In the genomic region with DNA sequence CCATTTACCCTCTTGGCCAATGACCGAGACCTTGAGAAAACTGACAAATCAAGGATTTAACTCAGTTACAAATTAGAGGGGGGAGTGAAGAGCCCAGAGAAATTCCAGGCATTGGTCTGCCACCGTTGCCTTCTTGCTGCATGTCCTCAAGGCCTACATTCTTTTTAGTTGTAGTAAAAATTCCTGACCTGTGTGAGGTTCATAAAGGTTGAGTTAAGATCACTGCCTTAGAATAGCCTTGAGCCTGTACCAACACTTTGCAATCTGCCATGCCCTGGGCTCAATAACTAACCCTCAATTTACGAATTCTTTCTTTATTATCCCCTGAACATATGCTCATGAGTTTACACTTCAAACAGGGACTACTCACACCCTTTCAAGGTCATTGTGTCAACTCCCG, we compare ENCODE assay signal across 19 mouse cellular contexts. TPM values are rescaled to one million over a fixed set of nuclear protein-coding genes. Genes with fewer than 3 reads are reported as not detected.
"Had no signal": no experiment of that assay in that cellular context is flagged by ENCODE, and none has a peak within 500 bp of the region (broad histone marks: within the 10 kb centered on the region; RNA-seq: fewer than 3 reads in every experiment).

No protein-coding gene starts in this region.

- ATAC-seq: inflammation-experienced regulatory T-cells, adult 6 months; intestine, postnatal 0 days; liver, postnatal 0 days had no signal

- H3K9ac ChIP-seq: liver, embryonic 13.5 days; liver, postnatal 0 days; lung, embryonic 15.5 days; neural tube, embryonic 13.5 days; stomach, embryonic 15.5 days had no signal

- H3K27me3 ChIP-seq: liver, embryonic 13.5 days; lung, embryonic 15.5 days; megakaryocyte, embryonic 14.5 days; neural tube, embryonic 13.5 days; stomach, embryonic 15.5 days had no signal

- H3K27ac ChIP-seq: left cerebral cortex, adult 2 months; liver, embryonic 13.5 days; lung, embryonic 15.5 days; macrophage; neural tube, embryonic 13.5 days; stomach, embryonic 15.5 days had no signal

- DNase-seq: liver; liver, embryonic 13.5 days; liver, postnatal 0 days; retina, postnatal 1 day; thymus, adult 2 months; thymus, postnatal 36 days had no signal

- H3K36me3 ChIP-seq: liver, embryonic 13.5 days; lung, embryonic 15.5 days; neural tube, embryonic 13.5 days; stomach, embryonic 15.5 days had no signal

- H3K4me3 ChIP-seq: left cerebral cortex, adult 2 months; liver, embryonic 13.5 days; lung, embryonic 15.5 days; megakaryocyte, embryonic 14.5 days; neural tube, embryonic 13.5 days; stomach, embryonic 15.5 days had no signal

- H3K9me3 ChIP-seq: liver, embryonic 13.5 days; lung, embryonic 15.5 days; megakaryocyte, embryonic 14.5 days; neural tube, embryonic 13.5 days; stomach, embryonic 15.5 days had no signal

- H3K4me1 ChIP-seq: lung, embryonic 15.5 days; neural tube, embryonic 13.5 days; stomach, embryonic 15.5 days had no signal

- H3K4me2 ChIP-seq: liver, embryonic 13.5 days; lung, embryonic 15.5 days; midbrain, embryonic 11.5 days; neural tube, embryonic 13.5 days; stomach, embryonic 15.5 days had no signal

RNA-seq across cellular contexts. Expression of a gene that starts 6.3 kb away (rescaled TPM):
- polyA plus RNA-seq: inflammation-experienced regulatory T-cells, adult 6 months; intestine, postnatal 0 days; limb, embryonic 11.5 days; liver, embryonic 13.5 days; liver, postnatal 0 days; lung, embryonic 15.5 days; macrophage; midbrain, embryonic 11.5 days; midbrain, embryonic 16.5 days; neural tube, embryonic 13.5 days; spleen, adult 2 months; stomach, embryonic 15.5 days; testis, adult 2 months; thymus, adult 2 months had no signal

RNA-seq across cellular contexts. Expression of a gene that starts 15.4 kb away (rescaled TPM):
- polyA plus RNA-seq: inflammation-experienced regulatory T-cells, adult 6 months; intestine, postnatal 0 days; limb, embryonic 11.5 days; liver, embryonic 13.5 days; liver, postnatal 0 days; lung, embryonic 15.5 days; macrophage; midbrain, embryonic 11.5 days; midbrain, embryonic 16.5 days; spleen, adult 2 months; stomach, embryonic 15.5 days; thymus, adult 2 months had no signal
